Mouse (Mus musculus) layer of hippocampus, postnatal 25 days (tissue): ENCODE data around the gene Sectm1b. TPM values are rescaled to one million over a fixed set of nuclear protein-coding genes. Genes with fewer than 3 reads are reported as not detected.
"Not testable (repeated sequence)": the region's sequence is repeated elsewhere in the genome, so short reads cannot be mapped to it uniquely, and the experiment has no call there.

Experiments used
- DNase-seq, 2 experiments: peaks; one replicate each; pipeline ENCODE4 v3.0.0; 2022; ENCODE audit warnings: mixed read lengths in 2 of 2, low spot score in 1 of 2; ENCODE audit errors: extremely low spot score in 1 of 2
- total RNA-seq, 2 experiments: library from RNA; stranded (reverse); gene quantifications; 2 replicates each; pipeline ENCODE4 v1.2.3; 2021

Gene Sectm1b
- total RNA-seq: not detected

DNA sequence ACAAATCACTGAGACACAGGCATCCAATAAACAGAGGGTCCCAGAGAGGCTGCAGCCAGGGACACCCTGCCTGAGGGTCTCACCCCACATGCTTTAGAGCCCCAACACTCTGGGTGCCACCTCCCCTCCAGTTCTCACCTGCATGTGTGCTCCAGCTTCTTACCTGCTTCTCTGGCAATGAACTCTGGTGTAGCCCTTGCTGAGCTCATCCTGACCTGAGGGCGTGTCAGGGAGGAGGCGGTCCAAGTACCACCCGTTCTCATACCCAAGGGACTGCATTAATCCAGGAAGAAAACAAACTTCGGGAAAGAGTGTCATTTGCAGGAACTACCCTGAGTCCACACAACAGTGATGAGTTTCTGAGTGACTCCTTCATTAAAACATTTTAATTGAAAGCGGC, at the start of gene Sectm1b:
TSS of gene Sectm1b (minus strand) at position 191 of the 400 bp plus-strand sequence.
- no peak for DNase-seq

DNA sequence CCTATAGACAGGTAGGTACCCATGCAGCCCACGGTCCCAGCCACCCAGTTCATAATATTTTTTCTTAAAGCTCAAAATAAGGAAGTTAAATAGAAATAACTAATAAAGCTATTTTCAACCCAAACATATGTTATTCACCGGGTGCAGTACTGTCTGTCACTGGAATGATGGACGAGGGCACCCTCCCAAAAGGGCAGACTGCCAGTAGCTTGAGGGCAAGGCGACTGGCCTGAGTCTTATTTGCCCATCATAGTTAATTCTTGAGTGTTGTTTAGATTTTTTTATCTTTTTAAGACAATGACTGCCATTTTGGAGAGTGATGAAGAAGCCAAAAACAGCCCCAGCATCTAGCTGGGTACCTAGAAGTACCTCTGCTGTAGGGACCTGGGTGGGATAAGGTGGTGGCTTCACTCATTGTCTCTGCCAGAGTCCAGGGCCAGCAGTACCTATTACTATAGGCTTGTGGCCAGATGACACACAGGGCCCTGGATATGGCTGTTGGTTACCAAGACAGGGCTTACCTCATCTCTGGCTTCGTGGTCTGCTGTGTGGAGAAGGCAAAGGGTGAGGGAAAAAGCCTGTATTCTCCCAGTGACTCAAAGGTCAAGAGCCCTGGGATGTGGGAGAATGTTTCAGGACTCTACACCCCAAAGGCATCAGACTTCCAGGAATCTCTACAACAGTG, 48.9 kb upstream of the Sectm1b start:
- no peak for DNase-seq

DNA sequence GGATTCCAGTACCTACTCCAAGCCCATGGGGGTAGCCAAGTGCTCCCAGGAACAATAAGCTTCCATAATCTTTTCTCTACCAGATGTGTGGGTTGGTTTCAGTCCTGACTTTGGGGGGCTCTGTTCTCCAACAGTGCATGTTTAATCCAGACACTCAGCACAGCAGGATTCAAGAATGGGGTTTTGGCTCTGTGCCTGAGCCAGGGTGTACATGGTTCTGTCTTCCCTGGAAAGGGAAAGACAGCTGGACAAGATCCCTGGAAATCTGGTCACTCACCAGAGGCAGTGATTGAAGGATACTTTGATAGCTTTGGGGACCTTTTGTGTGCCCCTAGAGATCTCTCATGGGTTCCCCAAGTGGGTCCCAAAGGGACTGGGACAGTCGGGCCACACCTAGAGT, 48.2 kb upstream of the Sectm1b start:
- no peak for DNase-seq

DNA sequence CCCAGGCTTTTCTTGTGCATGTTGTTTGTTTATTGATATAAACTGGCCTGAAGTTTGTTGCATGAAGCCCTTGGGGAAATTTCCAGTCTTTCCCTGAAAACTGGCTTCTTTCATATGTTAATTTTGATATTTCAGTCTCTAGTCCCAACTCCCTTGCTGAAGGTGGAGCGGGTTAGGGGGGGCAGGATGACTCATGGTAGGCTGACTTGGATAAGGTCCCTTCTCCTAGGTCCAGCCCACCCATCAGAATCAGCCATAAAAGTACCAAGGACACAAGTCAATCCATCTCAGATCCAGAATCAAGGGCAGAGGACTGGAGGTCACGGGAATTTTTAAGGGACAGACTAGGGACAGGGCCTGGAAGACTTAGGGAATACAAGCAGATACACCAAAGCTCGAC, 47.7 kb upstream of the Sectm1b start:
- DNase-seq: no peak

DNA sequence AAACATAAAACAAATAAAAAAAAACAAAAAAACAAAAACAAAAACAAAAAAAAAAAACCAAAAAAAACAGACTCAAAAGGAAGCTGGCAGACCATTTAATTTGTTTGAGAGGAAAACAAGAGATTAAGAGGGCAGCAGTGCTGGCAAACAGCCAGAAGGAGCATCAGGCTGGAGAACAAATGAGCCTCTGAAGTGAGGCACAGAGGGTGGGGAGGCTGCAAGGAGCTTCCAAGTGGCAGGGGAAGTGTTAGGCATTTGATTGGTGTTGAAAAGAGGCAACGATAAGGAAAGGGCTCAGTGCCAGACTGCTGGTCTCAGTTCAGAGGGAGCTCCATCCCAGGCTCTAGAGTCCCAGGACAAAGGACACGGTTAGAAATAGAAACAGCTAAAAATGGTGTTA, 46.6 kb upstream of the Sectm1b start:
- peak in 1 of 2 experiments; percentile 6 for DNase-seq

DNA sequence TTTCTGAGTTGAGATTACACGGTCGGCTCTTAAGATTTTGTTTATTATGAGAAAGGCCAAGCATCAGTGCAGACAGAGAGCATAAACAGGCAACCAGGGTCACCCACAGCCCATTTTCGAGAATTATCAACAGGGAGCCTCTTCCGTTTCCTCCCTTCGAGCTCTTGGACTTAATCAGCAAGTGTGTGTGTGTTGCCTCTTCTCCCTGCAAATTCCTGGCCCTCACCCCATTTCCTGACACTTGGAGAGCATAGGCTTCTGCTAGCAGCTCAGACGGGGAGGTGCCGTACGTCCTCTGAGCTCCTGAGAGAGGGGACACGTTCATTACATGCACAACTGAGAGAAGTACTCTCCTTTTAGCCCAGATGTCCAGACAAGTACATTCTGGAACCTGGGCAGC, 44.7 kb upstream of the Sectm1b start:
- no peak for DNase-seq

DNA sequence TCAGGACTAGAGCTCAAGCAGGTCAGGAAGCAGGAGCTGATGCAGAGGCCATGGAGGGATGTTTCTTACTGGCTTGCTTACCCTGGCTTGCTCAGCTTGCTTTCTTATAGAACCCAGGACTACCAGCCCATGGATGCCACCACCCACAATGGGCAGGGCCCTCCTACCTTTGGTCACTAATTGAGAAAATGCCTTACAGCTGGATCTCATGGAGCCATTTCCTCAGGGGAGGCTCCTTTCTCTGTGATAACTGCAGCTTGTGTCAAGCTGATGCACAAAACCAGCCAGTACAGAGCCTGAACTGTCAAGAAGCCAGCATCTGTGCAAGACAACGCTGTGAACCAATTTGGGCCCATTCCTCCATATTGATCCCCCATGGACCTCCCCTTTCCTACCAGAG, 43.9 kb upstream of the Sectm1b start:
- DNase-seq: not testable (repeated sequence)

DNA sequence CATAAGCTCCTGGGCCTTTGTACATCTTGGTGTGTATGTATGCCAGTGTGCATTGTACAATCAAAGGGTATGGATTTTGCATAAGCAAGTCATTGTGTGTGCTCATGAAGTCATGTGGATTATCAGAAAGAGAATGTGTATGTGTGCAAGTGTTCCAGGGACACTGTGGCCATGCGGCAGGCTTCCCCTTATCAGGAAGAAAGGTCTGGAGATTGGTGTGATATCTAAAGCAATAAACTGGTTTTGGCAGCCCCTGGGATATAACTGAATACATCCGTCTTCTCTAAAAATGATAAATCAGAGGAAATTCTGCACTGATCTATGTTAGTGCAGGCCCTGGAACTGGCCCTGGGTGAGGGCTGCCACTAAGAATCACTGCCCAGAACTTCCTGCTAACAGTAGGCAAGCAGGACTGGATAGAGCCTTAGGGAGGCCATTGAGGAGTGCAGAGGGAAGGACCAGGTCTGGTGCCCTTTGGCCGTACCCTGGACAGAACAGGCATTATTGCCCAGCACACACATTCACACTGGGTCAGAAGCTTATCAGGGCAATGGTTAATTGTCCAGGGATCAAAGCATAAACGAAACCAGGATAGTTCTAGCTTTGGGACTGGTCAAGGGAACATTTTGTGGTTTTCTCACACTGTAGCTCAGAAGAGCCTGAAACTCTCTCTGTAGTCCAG, 37.9 kb upstream of the Sectm1b start:
- DNase-seq: no peak

DNA sequence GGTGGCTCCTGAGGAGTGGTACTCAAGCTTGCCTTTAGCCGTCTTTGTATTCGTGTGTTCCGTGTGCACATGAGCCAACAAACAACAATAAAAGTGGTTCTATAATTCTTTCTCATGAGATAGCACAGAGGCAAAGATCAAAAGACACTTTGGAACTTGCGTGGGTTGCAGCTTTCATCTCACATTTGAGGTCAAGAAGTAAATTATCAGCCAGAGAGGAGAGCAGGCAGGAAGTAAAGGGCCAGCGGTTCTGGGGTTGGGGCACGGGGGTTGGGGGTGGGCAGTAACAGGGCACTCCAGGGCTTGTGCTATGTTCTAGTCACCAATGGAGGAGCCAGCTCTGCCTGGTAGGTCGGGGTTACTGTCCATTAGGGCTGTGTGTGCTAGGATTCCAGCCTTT, 37.3 kb upstream of the Sectm1b start:
- DNase-seq: no peak

DNA sequence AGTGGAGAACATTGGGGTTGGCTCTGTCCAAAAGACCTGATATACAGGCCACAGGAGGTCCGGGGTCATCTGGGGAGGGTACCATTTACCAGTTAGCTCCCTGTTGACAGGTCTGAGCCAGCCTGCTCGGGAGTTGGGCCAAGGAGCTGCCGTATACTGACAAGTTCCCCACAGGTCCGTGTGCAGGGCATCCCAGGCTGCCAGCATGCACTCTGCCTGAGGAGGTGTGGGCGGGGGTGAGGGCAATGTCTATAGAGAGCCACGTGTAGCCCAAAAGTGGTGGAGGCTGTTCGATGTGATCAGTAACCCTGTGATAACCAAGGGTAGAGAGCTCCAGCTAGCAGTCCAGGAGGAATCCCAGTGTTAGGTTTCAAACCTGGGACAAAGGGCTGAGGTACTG, 36.4 kb upstream of the Sectm1b start:
- DNase-seq: no peak

DNA sequence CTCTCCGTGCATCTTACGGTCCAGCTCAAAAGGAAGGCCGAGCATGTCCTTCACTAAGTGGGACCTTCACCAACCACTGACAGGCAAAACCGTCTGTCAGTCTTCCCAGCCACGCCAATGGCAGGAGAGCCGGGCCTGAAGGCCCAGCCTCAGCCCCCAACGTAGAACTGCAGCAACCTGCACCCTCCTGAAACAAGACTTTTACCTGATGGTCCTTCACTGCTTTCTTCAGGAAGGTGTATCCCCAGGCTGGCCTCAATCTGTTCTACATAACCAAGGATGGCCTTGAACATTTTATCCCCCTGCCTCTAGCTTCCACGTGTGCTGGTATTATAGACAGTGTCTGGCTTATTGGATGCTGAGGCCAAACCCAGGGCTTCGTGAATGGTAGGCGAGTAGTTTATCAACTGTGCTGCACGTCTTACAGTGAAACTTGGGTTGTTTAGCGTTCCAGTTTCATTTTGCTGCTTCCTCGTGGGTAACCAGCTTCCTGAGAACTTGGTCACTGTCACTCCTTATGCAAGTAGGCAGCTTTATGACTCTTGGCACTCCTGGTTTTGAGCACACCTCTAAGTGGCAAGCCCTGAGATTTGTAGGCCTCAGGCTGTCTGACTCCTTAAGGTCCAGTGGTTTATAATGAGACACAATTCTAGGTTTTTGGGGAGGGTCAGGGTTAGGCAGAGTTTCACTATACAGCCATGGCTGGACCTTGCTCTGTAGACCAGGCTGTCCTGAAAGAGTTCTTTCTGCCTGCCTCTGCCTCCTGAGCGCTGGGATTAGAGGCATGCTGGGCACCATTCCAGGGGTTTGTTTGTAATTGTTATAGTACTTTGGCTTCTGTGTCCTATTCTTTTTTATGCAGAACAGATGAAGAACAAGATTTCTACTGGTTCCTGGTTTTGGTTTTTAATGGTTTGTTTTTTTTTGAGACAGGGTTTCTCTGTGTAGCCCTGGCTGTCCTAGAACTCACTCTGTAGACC, 29.5 kb upstream of the Sectm1b start:
- DNase-seq: no peak

DNA sequence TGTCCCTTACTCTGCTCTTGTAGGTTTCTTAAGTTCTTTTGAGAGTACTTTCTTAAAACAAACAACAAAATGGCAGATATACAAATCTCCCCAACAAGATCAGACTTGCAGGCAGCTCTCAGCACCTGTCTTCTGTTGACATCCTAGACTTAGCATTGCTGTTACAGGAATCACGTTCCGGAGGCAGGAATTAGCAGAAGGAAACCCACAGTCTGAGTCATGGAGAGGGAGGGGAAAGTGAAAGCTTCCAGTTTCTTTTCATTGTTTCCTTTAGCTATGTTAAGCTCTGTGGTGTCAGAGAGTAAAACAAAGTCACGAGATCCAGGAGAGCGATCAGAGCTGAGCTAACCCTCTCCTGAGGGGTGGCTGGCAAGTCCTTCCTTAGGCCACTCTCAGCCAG, 27.6 kb upstream of the Sectm1b start:
- no peak for DNase-seq

DNA sequence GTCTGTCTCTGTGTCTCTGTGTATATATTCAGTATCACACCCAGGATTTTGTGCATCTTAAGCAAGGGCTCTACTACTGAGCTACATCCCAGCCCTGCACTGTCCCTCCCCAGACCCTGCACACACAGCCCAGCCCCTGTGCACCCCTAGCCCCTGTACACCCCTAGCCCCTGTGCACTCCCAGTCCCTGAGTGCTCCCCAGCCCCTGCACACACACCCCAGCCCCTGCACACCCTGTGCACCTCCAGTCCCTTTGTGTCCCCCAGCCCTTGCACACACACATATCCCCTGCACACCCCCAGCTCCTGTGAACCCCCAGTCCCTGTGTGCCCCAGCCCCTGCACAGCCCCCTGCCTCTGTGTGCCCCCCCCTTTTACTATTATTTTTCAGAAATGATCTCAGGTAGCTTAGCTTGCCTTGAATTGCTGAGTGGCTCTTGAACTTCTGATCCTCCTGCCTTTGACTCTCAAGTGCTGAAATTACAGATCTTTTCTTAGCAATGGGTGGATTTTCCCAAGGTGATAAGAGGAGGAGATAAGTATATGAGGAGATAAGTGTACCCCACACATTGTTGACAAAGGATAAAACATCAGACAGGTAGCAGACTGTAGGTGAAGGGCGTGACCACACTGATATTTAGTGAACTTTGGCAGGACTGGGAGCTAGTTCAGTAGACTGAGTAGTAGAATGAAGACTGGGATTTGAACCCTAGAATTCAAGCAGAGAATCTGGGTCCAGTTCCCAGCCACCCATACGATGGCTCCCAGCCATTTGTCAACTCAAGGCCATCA, 26.6 kb upstream of the Sectm1b start:
- no peak for DNase-seq

DNA sequence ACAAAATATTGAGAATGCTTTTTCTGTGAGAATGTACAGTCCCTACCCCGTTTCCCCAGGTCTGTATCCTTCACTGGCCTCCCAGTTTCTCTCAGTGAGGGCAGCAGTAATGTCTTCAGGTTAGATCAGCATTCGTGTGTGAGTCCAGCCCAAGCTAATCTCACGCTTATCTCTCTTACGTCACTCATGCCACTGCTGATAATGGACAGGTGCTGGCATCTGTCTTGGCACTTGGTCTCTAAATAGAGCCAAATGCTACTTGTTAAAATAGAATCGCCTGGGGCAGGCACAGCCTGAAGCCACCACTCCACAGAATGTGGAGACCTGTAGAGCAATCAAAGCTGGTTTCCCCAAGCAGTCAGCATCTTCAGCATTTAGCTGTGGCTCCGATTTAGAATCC, 25.6 kb upstream of the Sectm1b start:
- DNase-seq: no peak

DNA sequence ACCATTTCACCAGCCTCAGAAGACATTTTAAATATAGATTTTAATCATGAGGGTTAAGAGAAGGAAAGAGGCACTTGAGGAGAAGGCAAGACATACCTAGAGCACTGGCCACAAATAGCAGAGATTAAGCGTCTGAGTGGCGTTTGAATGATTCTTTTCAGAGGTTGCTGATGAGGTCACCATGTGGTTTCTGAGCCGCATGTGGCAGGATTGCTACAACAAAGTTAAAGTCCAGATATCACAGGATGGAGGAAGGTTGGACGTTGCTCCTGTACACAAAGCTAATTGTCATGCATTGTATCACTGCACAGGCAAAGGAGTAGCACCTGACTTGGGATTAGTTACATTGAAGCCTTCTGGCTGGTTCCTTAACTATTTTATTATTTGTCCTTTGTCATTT, 22.9 kb upstream of the Sectm1b start:
- DNase-seq: no peak

DNA sequence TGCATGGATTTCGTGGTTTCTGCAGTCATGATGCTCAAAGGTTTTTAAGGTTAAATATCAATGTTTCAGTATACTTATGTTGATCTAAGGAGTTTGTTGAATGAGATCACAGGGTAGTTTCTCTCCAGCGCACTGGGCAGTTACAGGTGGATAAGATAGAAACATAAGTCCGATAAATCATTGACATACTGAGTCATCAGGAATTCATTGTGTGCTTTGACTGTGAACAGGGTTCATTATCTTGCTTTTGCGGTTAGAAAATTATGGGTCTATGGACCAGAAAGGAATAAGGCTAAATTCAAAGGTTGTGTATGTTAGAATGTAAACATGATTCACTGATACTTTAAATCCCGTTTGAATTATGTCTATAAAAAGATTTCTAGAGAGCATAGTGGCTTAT, 21.8 kb upstream of the Sectm1b start:
- no peak for DNase-seq

DNA sequence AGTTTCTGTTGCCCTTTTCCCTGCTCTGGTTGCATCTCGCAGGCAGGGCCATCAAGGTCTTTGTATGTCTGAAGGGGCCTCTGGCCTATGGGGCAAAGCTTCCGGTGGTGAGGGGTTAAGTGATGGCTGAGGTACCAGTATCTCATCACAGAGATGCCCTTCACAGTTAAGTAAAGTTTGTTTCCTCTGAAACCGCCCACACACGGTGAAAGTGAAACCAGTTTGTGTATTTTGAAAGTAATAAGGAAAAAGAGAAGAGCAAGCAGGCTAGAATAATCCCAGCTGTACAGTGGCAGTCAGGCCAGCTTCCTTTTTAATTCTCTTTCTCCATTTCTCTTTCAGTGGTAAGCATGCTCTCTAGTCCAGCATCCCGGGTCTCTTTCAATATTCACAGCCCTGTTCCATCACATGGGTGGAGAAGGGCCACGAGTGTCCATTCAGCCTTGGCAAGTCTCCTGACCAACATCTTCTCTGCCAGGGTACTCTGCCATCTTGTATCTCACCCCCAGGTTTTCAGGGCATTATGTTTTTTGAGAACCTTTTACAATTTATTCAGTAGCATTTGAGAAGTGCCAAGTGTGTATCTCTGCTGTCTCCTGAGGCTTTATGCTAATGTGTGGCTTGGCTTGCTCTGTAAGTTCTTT, 19.6 kb upstream of the Sectm1b start:
- DNase-seq: no peak

DNA sequence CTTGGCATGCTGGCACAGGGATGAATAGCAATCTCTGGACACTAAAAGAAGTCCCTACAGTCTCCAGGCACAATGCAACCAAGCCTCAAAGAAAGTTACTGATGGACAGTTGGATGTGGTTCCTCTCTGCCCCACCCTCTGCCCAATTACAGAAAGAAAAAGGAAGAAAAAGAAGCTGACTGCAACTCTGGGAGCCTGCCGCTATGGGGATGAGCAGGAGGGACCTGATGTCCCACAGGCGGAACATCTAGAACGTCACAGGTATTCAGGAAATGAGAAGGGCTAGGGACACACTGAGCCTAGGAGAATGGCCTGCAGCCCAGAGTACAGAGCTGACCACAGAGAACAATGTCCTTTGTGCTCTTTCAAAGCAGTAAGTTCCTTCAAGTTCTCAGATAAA, 18.9 kb upstream of the Sectm1b start:
- no peak for DNase-seq

DNA sequence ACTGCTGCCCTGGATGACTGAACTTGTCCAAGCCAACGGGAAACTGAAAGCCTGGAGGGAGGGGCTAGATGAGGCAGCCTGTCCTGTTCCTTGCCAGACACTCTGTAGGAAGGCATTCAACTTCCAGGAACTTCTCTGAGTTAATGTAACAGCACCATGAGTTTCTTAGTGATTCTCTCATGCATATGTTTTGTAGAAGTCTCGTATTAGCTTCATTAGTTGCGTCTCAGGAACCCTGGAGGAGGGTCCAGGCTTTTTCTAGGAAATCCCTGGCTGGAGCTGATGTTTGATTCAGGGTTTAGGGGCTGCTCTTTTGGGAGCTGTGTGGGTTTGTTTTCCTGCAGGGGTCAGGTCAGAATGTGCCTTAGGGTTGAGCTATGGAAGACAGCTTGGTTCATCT, 17.8 kb upstream of the Sectm1b start, which contains the start of gene Sectm1a:
TSS of gene Sectm1a (minus strand) at position 101 of the 400 bp plus-strand sequence.
- no peak for DNase-seq

DNA sequence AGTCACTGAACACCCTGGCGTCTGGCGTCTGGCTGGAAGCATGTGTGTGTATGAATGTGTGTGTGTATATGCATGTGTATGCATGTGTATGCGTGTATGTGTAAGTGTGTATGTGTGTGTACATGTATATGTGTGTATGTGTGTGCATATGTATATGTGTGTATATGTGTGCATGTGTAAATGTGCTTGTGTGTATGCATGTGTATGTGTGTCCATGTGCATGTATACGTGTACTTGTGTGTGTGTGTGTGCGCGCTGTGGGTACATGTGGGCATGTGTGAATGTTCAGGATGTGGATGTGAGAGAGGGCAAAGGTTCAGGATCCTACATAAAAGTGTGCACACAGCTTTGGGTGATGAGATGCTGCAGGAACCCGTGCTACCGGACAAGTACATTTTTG, 17.0 kb upstream of the Sectm1b start:
- DNase-seq: no peak
